Mouse (Mus musculus) kidney, postnatal 0 days (tissue): ENCODE results near the gene Krt39. TPM values are rescaled to one million over a fixed set of nuclear protein-coding genes. Genes with fewer than 3 reads are reported as not detected.

Source experiments
- ATAC-seq: fragments of 200-750 bp; cut with Nextera tagmentation; replicated peaks from 2 replicates; pipeline ENCODE4 v1.8.0; 2017; ENCODE audit warnings: low read depth, moderate number of reproducible peaks, moderate TSS enrichment, moderate library complexity; ENCODE audit not compliant: low FRiP score
- DNase-seq: peaks from one replicate; pipeline ENCODE4 v3.0.0-alpha.2; 2016; ENCODE audit warnings: low spot score
- H3K27ac ChIP-seq: fragments of 300-500 bp; sonication (generic); 2 replicates; pipeline ENCODE4 v1.5.1; 2014; ENCODE audit warnings: mild to moderate bottlenecking
- H3K27me3 ChIP-seq: fragments of 300-500 bp; sonication (generic); 2 replicates; pipeline ENCODE4 v1.6.1; 2014; ENCODE audit warnings: low read length, mixed read lengths; ENCODE audit not compliant: insufficient read depth
- H3K36me3 ChIP-seq: fragments of 300-500 bp; sonication (generic); 2 replicates; pipeline ENCODE4 v1.6.1; 2014; ENCODE audit warnings: low read length, mixed read lengths; ENCODE audit not compliant: insufficient read depth
- H3K4me1 ChIP-seq: fragments of 300-500 bp; sonication (generic); replicated peaks from 2 replicates; pipeline ENCODE4 v1.6.1; 2014; ENCODE audit warnings: antibody characterized with exemption, low read length, mixed read lengths; ENCODE audit not compliant: insufficient read depth
- H3K4me2 ChIP-seq: fragments of 300-500 bp; sonication (generic); 2 replicates; pipeline ENCODE4 v1.6.1; 2014; ENCODE audit warnings: mild to moderate bottlenecking, low read length, moderate library complexity, mixed read lengths
- H3K4me3 ChIP-seq: fragments of 300-500 bp; sonication (generic); replicated peaks from 2 replicates; pipeline ENCODE4 v1.5.1; 2014; ENCODE audit warnings: low read depth, low read length
- H3K9ac ChIP-seq: fragments of 300-500 bp; sonication (generic); 2 replicates; pipeline ENCODE4 v1.6.1; 2014; ENCODE audit warnings: low read depth, low read length
- H3K9me3 ChIP-seq: fragments of 300-500 bp; sonication (generic); replicated peaks from 2 replicates; pipeline ENCODE4 v1.6.1; 2016; ENCODE audit warnings: low read length, inconsistent platforms, mixed read lengths
- CTCF ChIP-seq: IDR thresholded peaks from 2 replicates; pipeline ENCODE4 v1.5.1; 2016; ENCODE audit warnings: antibody characterized with exemption, low read depth, mild to moderate bottlenecking, moderate library complexity
- WGBS: fragments of 180-500 bp; shearing (Covaris S2); extraction: QIAGEN DNeasy Blood & Tissue Kit; methylation state at CpG from one replicate; pipeline ENCODE4 v1.1.7; 2014; 5-methylcytosine and 5-hydroxymethylcytosine counted together
- polyA plus RNA-seq: library from polyadenylated mRNA; unstranded; fragments of >200 nt; fragmentation: Nextera tagmentation; extraction: Ambion mirVana; gene quantifications from 2 replicates; pipeline ENCODE4 v1.2.1, GENCODE M21; 2015

Krt39 gene
- polyA plus RNA-seq, 1 experiment from 2014 or later = 0.45 TPM

DNA sequence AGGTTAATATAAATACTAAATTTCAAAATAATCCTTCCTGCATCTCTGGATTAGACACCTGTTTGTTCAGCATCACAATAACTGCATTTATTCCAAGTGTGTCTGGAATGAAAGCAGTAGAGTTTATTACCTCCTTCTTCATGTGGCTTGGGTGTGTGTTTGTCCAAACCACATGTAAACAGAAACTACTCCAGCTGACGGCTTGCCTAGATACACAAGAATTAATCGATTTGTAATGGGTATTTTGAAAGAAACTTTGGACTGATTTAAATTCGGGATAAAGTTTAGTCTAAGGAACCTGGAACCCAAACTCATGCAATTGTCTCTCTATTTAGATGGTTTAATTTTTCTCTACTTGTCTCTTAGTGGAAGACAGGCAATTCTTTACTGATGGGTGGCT, 46.2 kb downstream of the Krt39 start:
- 73% methylated on average over 3 of the region's 3 CpGs for WGBS
- TF ChIP-seq CTCF = no peak
- no peak overlapping the region for H3K27ac ChIP-seq

GRCm38 (mm10) chr11:99473433-99473832, 47.7 kb downstream of the Krt39 start:
- Histone ChIP-seq H3K9me3 (no peaks in the 10 kb centered on the region), H3K36me3 (no peaks in the 10 kb centered on the region), H3K4me1 (no peaks in the 10 kb centered on the region), H3K27ac (no peak overlapping the region), H3K4me3 (no peak overlapping the region), H3K9ac (no peak overlapping the region), H3K27me3 (no peaks in the 10 kb centered on the region), H3K4me2 (no peak overlapping the region)
- TF ChIP-seq CTCF = no peak
- no peak for ATAC-seq
- no peak for DNase-seq
- 66% methylated on average over 6 of the region's 6 CpGs for WGBS

More for the DNA sequence above, 46.2 kb downstream of the Krt39 start:
- Histone ChIP-seq H3K36me3 (no peaks in the 10 kb centered on the region), H3K27me3 (no peaks in the 10 kb centered on the region), H3K9ac (no peak overlapping the region), H3K4me1 (no peaks in the 10 kb centered on the region), H3K4me3 (no peak overlapping the region), H3K4me2 (no peak overlapping the region), H3K9me3 (no peaks in the 10 kb centered on the region)
- ATAC-seq = no peak
- DNase-seq = no peak

GRCm38 (mm10) chr11:99472405-99472804, 48.7 kb downstream of the Krt39 start:
- TF ChIP-seq CTCF = no peak
- H3K4me2 ChIP-seq = no peak overlapping the region
- ATAC-seq (no peak), DNase-seq (no peak)
- WGBS = 79% methylated on average over 4 of the region's 4 CpGs
- no peaks in the 10 kb centered on the region for H3K27me3 ChIP-seq
- no peak overlapping the region for H3K4me3 ChIP-seq
- no peaks in the 10 kb centered on the region for H3K4me1 ChIP-seq
- no peaks in the 10 kb centered on the region for H3K9me3 ChIP-seq
- H3K27ac ChIP-seq = no peak overlapping the region
- no peak overlapping the region for H3K9ac ChIP-seq
- H3K36me3 ChIP-seq = no peaks in the 10 kb centered on the region

DNA sequence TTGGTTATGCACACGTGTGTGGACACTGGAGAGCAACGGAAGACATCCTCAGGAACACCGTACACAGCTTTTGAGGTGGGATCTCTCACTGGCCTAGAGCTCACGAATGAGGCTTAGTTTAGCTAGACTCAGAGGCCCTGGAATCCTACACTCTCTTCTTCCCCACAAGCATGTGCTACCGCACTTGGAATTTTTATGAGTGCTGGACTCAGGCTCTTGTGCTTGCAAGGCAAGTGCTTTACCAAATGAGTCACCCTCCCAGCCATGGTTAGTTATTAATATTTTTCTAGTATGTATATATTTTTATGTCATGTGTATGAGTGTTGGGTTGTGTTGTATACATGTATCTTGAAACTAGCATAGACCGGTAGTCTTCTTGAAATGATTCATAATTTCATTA, 49.2 kb downstream of the Krt39 start:
- ATAC-seq (no peak), DNase-seq (no peak)
- no peaks in the 10 kb centered on the region for H3K27me3 ChIP-seq
- no peaks in the 10 kb centered on the region for H3K36me3 ChIP-seq
- WGBS = 85% methylated on average over 6 of the region's 6 CpGs
- no peak overlapping the region for H3K4me3 ChIP-seq
- H3K4me2 ChIP-seq = no peak overlapping the region
- H3K4me1 ChIP-seq = no peaks in the 10 kb centered on the region
- H3K9ac ChIP-seq = no peak overlapping the region
- no peak for TF ChIP-seq CTCF
- no peaks in the 10 kb centered on the region for H3K9me3 ChIP-seq
- H3K27ac ChIP-seq = no peak overlapping the region

GRCm38 (mm10) chr11:99469228-99469627, 51.9 kb downstream of the Krt39 start:
- 64% methylated on average over 4 of the region's 4 CpGs for WGBS
- no peak for DNase-seq

GRCm38 (mm10) chr11:99468566-99468965, 52.6 kb downstream of the Krt39 start:
- Histone ChIP-seq H3K9me3 (no peaks in the 10 kb centered on the region), H3K27me3 (no peaks in the 10 kb centered on the region), H3K4me3 (no peak overlapping the region), H3K4me2 (no peak overlapping the region), H3K36me3 (no peaks in the 10 kb centered on the region), H3K4me1 (no peaks in the 10 kb centered on the region), H3K9ac (no peak overlapping the region), H3K27ac (no peak overlapping the region)
- 87% methylated on average over 11 of the region's 11 CpGs for WGBS
- DNase-seq = no peak
- no peak for TF ChIP-seq CTCF
- no peak for ATAC-seq

More at GRCm38 (mm10) chr11:99469228-99469627, 51.9 kb downstream of the Krt39 start:
- Histone ChIP-seq H3K27ac (no peak overlapping the region), H3K36me3 (no peaks in the 10 kb centered on the region), H3K4me2 (no peak overlapping the region), H3K4me1 (no peaks in the 10 kb centered on the region), H3K9ac (no peak overlapping the region), H3K27me3 (no peaks in the 10 kb centered on the region), H3K9me3 (no peaks in the 10 kb centered on the region), H3K4me3 (no peak overlapping the region)
- TF ChIP-seq CTCF = no peak
- no peak for ATAC-seq

- Histone ChIP-seq H3K9ac (no peak overlapping the region), H3K4me3 (no peak overlapping the region), H3K9me3 (no peaks in the 10 kb centered on the region), H3K4me1 (no peaks in the 10 kb centered on the region), H3K27me3 (no peaks in the 10 kb centered on the region), H3K36me3 (no peaks in the 10 kb centered on the region), H3K27ac (no peak overlapping the region), H3K4me2 (no peak overlapping the region)
- TF ChIP-seq CTCF = no peak
- WGBS = 14% methylated on average over 7 of the region's 7 CpGs
- no peak for DNase-seq
- ATAC-seq = no peak
Observed at GRCm38 (mm10) chr11:99466316-99466715, 54.8 kb downstream of the Krt39 start.
